Mouse (Mus musculus): ENCODE measurements around the gene Slc5a11.

GRCm38 (mm10) chr7:123251343-123251742, 36.8 kb downstream of the Slc5a11 start:
- no peak for TF ChIP-seq CTCF (IDR thresholded peaks at IDR 0.05; ENCODE audit: low read depth, low read length)
- no peak for TF ChIP-seq GATA1 (IDR thresholded peaks at IDR 0.05; ENCODE audit: borderline replicate concordance, low read length)
- no peak for TF ChIP-seq TAL1 (conservative IDR thresholded peaks at IDR 0.05; ENCODE audit: low read depth, low read length)
- no peak for TF ChIP-seq POLR2AphosphoS5 (IDR thresholded peaks at IDR 0.05; ENCODE audit: insufficient replicate concordance, low read depth, low read length)
